26 mouse cellular contexts compared by ENCODE assay signal in genomic region chr3:98299391-98300100, GRCm38 (mm10). TPM values are rescaled to one million over a fixed set of nuclear protein-coding genes. Genes with fewer than 3 reads are reported as not detected.
DNase-seq lines count a peak whose midpoint lies in the region; ATAC-seq and TF ChIP-seq lines count a peak whose summit lies in the region.
"Had no signal": no experiment of that assay in that cellular context is flagged by ENCODE, and none has a peak within 500 bp of the region (broad histone marks: within the 10 kb centered on the region; RNA-seq: fewer than 3 reads in every experiment).

No protein-coding gene starts in this region.

- H3K79me2 ChIP-seq in liver, adult 2 months (ENCODE audit: control insufficient read depth, insufficient read depth, low read length): no peaks in the 10 kb centered on the region

- H3K4me1 ChIP-seq in liver, adult 2 months (ENCODE audit: control insufficient read depth, insufficient read depth, low read length): 0 out of 2 replicates have a peak, but pooled peaks cover 2% of the 10 kb centered on the region
- H3K4me1 ChIP-seq: forebrain, embryonic 10.5 days; forebrain, embryonic 13.5 days; heart, embryonic 12.5 days; heart, embryonic 15.5 days had no signal

- H3K36me3 ChIP-seq in liver, adult 2 months (ENCODE audit: control insufficient read depth, insufficient read depth, low read length): peaks cover 88% of the 10 kb centered on the region
- H3K36me3 ChIP-seq: forebrain, embryonic 10.5 days; heart, embryonic 15.5 days had no signal

- H3K27ac ChIP-seq in liver, adult 2 months (replicated peaks; ENCODE audit: insufficient read depth, low read depth, low read length): no peak overlapping the region
- H3K27ac ChIP-seq: forebrain, embryonic 10.5 days; forebrain, embryonic 13.5 days; heart, embryonic 15.5 days; hindbrain, embryonic 14.5 days had no signal

- intact Hi-C loops in left cerebral cortex, postnatal 36 days (cut with DNase I): no loop called here

- H3K27me3 ChIP-seq in liver, adult 2 months (ENCODE audit: control insufficient read depth, insufficient read depth, low read length): no peaks in the 10 kb centered on the region
- H3K27me3 ChIP-seq: forebrain, embryonic 13.5 days; heart, embryonic 12.5 days; heart, embryonic 15.5 days; Patski had no signal

- WGBS in liver, adult 2 months: 94% methylated on average over 1 of the region's 1 CpGs

- H3K9ac ChIP-seq in liver, adult 2 months (ENCODE audit: low read depth, low read length): no peak overlapping the region
- H3K9ac ChIP-seq: forebrain, embryonic 13.5 days; heart, embryonic 12.5 days; heart, embryonic 15.5 days; hindbrain, embryonic 14.5 days had no signal

- no peak for TF ChIP-seq CTCF in liver, adult 2 months (IDR thresholded peaks at IDR 0.05; ENCODE audit: low read depth, low read length)

- peak; percentile 96 for ATAC-seq in common myeloid progenitor, adult 5-6 weeks (replicated peaks; ENCODE audit: low read depth, poor library complexity, severe bottlenecking)
- ATAC-seq in megakaryocyte-erythroid progenitor cell, adult 5-6 weeks (replicated peaks; ENCODE audit: low FRiP score, low TSS enrichment, poor library complexity, severe bottlenecking): 0 out of 2 replicates have a peak, but pooled peaks have one; percentile 14
- ATAC-seq: CD4-positive, CD25-positive, alpha-beta regulatory T cell, adult 4 months; forebrain, embryonic 13.5 days; forebrain, embryonic 16.5 days; intestine, postnatal 0 days; Patski had no signal

- peak; percentile 14 for DNase-seq in liver, adult 2 months (ENCODE audit: extremely low read depth, low read depth, low spot score)
- no peak for DNase-seq in liver
- no peak for DNase-seq in left cerebral cortex, postnatal 36 days (ENCODE audit: low spot score in 2 of 2)
- DNase-seq in lung, postnatal 36 days: no peak
- DNase-seq: adrenal gland, adult 2 months; adrenal gland, postnatal 14 days; cerebellum, adult 11 months; cerebellum, adult 8-10 months; cerebellum, postnatal 10 days; cerebellum, postnatal 36 days; gastrocnemius, postnatal 10 days; gastrocnemius, postnatal 36 days; heart, adult 18-20 months; heart, postnatal 10 days; heart, postnatal 4 days had no signal

- no peak overlapping the region for H3K4me3 ChIP-seq in liver, adult 2 months (ENCODE audit: insufficient read depth, low read depth, low read length)
- H3K4me3 ChIP-seq: forebrain, embryonic 10.5 days; forebrain, embryonic 13.5 days; heart, embryonic 12.5 days; heart, embryonic 15.5 days had no signal

- TF ChIP-seq POLR2A in liver, adult 2 months (IDR thresholded peaks at IDR 0.05; ENCODE audit: extremely low read depth, insufficient read depth, low read length): no peak

RNA-seq across cellular contexts. Expression of gene Hmgcs2, which starts 19.3 kb away (rescaled TPM):
- total RNA-seq in liver, adult 2 months (2014; rRNA removed): 687 and 765 TPM in 2 replicates
- polyA plus RNA-seq in liver, adult 2 months (2012; rRNA removed): 1,077 and 1,098 TPM in 2 replicates
- total RNA-seq in common myeloid progenitor, adult 5-6 weeks (2017): 0.05 and 0.58 TPM in 2 replicates
- 0.79 and 1.5 TPM in 2 replicates for total RNA-seq in megakaryocyte-erythroid progenitor cell, adult 5-6 weeks (2014; fragmentation: Nextera tagmentation)
- 0.09 and 1.3 TPM in 2 replicates for total RNA-seq in megakaryocyte-erythroid progenitor cell, adult 5-6 weeks (2017)
- total RNA-seq in left cerebral cortex, postnatal 36 days (2021): 10 to 100 TPM in 1 of 2 experiments, 1 to 10 TPM in 1; 7.1 to 11.3 TPM
- polyA plus RNA-seq: CD4-positive, CD25-positive, alpha-beta regulatory T cell, adult 4 months had no signal

RNA-seq across cellular contexts. Expression of gene Phgdh, which starts 40.2 kb away (rescaled TPM):
- total RNA-seq in liver, adult 2 months (2014; rRNA removed): 0.92 and 3.2 TPM in 2 replicates
- polyA plus RNA-seq in liver, adult 2 months (2012; rRNA removed): 0.39 and 0.48 TPM in 2 replicates
- total RNA-seq in common myeloid progenitor, adult 5-6 weeks (2017): 357 and 379 TPM in 2 replicates
- 83.5 and 118 TPM in 2 replicates for total RNA-seq in megakaryocyte-erythroid progenitor cell, adult 5-6 weeks (2014; fragmentation: Nextera tagmentation)
- total RNA-seq in megakaryocyte-erythroid progenitor cell, adult 5-6 weeks (2017): 222 and 272 TPM in 2 replicates
- total RNA-seq in left cerebral cortex, postnatal 36 days (2021): 10 to 100 TPM; 51.1 to 62.0 TPM

Comparison
In these comparisons a context has a peak if more than half of its experiments do, and no peak if none do; other contexts are left out.
1. RNA of gene Hmgcs2, which starts 19.3 kb away (total RNA-seq): 687 to 765 TPM in liver, adult 2 months; 7.1 to 11.3 TPM in left cerebral cortex, postnatal 36 days, 0.09 to 1.5 TPM in megakaryocyte-erythroid progenitor cell, adult 5-6 weeks and 0.05 to 0.58 TPM in common myeloid progenitor, adult 5-6 weeks; every median in the first group is over 10 times any median in the second.
2. RNA of gene Phgdh, which starts 40.2 kb away (total RNA-seq): 357 to 379 TPM in common myeloid progenitor, adult 5-6 weeks, 83.5 to 272 TPM in megakaryocyte-erythroid progenitor cell, adult 5-6 weeks and 51.1 to 62.0 TPM in left cerebral cortex, postnatal 36 days; 0.92 to 3.2 TPM in liver, adult 2 months; every median in the first group is over 10 times any median in the second.